Mouse (Mus musculus) brain, embryonic 14.5 days (tissue): ENCODE measurements around the gene Ccdc194.

Source experiments
- CTCF ChIP-seq: fragments of 200-500 bp; IDR thresholded peaks from 2 replicates; pipeline ENCODE4 v1.5.1; 2012; ENCODE audit warnings: inconsistent platforms, mild to moderate bottlenecking, moderate library complexity, borderline replicate concordance; ENCODE audit not compliant: insufficient read depth, insufficient read length; ENCODE audit errors: extremely low read depth
- POLR2A ChIP-seq: fragments of 200-500 bp; IDR thresholded peaks from 2 replicates; pipeline ENCODE4 v1.6.1; 2012; ENCODE audit warnings: mild to moderate bottlenecking, inconsistent platforms, borderline replicate concordance; ENCODE audit not compliant: poor library complexity, insufficient read depth, insufficient read length, severe bottlenecking; ENCODE audit errors: extremely low read depth

DNA sequence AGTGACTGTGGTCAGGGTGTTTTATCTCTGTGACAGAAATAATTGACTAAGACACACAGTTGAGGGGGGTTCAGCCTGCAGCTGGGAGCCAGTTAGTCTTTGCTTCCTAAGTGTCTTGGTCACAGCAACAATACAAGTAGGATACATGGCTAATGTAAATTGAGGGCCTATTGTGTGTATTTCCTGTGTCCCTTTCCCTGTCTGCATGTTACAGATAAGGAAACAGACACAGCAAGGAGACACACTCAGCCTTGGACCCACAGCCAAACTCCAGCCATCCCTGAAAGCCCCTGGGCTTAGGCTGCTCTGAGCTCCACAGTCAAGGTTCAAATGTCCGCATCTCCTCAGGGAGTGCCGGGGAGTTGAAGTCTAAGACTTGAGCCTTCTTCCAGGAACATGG, 29.1 kb upstream of the Ccdc194 start:
- TF ChIP-seq POLR2A, result no peak
- no peak for TF ChIP-seq CTCF
